Mouse (Mus musculus) embryo, embryonic 10 days (tissue): ENCODE results near the gene Nsmce3.

ENCODE experiments used
- DNase-seq: peaks from one replicate; pipeline ENCODE4 v3.0.0-alpha.2; 2015; ENCODE audit warnings: low spot score

Gene Nsmce3

GRCm38 (mm10) chr7:64872743-64873241 lies at the start of gene Nsmce3:
Gene Nsmce3 (minus strand): TSS chr7:64872997.
- peak; percentile 98 for DNase-seq

- no peak for DNase-seq
These were observed 48.4 kb upstream of the Nsmce3 start for GRCm38 (mm10) chr7:64921189-64921588.

DNA sequence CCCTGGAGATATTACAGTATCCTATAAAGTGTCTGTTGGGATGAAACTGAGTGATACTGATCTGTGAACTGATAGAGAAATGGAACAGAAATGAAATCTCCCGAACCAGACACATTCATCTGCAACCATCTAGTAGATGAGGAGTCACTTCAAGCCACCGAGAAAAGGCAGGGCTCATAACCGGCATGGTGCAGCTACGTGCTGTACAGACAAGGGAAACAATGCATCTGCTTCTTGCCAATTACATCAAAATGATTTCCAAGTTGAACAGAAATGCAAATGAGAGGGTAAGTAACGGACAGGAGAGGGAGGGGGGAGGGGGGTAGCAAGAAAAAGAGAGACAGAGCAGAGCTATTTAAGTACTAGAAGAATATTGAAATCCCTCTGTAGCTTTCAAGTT lies 47.9 kb upstream of the Nsmce3 start:
- no peak for DNase-seq

DNA sequence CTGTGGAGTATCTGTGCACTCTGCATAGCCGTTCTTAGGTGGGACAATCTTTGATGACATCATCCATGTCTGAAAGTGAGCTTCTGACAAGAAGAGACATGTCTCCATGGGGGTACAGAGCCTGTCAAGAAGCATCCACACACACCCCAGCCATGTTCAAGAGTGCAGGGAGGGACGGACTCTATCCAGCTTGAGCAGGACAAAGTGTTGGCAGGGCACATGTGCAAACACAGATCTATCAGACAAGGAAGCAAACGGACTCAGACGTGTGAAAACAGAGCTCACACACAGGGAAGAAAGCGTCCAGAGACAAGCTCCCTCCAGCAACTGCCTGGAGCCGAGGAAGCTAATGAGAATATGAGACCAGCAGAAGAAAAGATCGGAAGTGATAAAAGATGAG lies 43.9 kb upstream of the Nsmce3 start:
- DNase-seq: no peak

GRCm38 (mm10) chr7:64915121-64915520 lies 42.3 kb upstream of the Nsmce3 start:
- DNase-seq: no peak

DNA sequence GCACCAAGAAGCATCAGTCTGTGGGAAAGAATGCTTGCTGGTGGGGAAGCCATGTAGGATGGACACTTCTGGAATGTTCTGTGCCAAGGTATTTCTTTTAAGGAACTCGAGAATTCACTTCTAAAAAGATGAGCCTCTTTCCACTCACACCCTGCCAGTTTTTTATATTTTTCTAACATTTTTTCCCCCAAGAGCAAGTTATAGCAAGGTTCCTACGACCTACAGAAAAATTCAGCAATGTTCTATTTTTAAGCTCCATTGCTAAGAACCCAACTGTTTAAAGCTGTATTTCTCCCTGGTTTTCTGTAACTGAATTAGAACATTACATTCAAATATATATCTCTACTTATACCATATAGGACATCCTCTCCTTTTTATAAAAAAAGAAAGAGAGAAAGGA lies 39.1 kb upstream of the Nsmce3 start:
- DNase-seq: no peak

GRCm38 (mm10) chr7:64910208-64910607 lies 37.4 kb upstream of the Nsmce3 start:
- no peak for DNase-seq

DNA sequence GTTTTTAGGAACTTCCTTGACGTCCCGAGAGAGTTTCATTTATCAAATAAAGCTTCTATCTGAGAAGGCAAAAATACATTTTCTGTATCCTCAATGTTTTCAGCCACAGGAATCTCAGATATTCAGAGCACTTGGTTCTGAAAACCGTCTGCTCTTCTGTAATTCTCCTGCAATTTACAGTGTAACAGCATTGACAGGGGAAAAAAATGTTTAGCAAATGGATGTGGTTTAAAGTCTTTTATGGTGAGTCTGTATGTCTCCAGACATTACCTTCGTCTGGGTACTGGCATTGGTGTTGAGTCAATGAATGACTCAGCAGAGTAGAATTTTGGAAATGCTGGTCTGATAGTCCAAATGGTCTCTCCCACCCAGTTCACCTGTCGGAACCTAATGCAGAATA lies 34.2 kb upstream of the Nsmce3 start:
- DNase-seq: no peak

GRCm38 (mm10) chr7:64905506-64905905 lies 32.7 kb upstream of the Nsmce3 start:
- DNase-seq: no peak

DNA sequence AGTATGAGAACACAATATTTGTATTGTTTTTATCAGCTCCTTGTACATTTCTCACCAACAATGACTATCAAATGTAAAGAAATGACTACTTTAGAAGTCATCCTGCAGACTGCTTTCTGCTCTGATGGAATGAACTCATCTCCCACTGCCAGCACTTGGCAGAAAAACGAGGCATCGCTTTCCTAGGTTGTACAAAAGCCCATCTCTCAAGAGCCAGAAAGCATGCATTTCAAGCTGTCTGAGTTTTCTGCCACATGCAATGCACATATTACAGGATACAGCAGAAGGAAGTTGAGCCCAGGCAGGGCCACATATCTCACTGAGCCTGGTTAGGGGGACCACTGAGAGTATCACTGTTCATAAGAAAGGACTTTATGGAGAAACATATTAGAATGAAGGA lies 27.5 kb upstream of the Nsmce3 start:
- no peak for DNase-seq

GRCm38 (mm10) chr7:64896587-64896986 lies 23.8 kb upstream of the Nsmce3 start:
- DNase-seq: no peak

GRCm38 (mm10) chr7:64895685-64896101 lies 22.9 kb upstream of the Nsmce3 start:
- peak; percentile 6 for DNase-seq

DNA sequence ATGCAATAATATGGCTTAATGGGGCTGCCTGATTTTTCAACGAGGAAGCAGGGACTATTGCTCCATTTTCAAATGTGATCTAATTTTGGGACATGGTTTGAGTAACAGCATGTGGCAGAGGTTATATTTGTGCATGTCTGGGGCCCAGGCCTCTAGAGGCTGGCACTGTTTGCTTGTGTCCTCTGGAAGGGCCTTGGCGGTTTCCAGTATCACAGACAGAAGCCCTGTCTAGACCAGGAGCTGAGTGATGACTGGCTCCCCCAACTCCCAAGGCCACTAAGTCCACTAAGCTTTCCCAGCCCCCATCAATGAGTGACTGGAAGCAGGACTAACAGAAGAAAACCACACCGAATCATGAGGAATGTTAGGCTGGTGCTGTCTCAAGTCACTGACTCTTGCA lies 18.3 kb upstream of the Nsmce3 start:
- DNase-seq: no peak

DNA sequence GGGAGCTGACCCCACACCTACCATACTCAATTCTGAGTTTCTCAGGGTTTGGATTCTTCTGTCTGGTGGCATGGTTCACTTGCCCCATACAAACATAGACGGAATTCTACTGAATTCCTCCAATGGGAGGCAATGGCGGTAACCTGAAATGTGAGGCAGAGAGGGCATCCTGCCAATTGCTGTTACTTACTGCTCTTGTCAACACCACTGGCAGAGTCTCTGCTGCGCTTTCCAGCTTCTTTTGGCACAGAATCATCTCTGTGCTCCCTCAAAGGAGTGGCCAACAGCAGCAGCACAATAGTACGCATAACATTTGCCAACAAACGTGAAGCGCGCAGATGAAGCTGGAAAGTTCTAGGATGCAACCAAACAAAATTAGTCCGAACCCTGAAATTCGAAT lies 17.1 kb upstream of the Nsmce3 start:
- DNase-seq: no peak

DNA sequence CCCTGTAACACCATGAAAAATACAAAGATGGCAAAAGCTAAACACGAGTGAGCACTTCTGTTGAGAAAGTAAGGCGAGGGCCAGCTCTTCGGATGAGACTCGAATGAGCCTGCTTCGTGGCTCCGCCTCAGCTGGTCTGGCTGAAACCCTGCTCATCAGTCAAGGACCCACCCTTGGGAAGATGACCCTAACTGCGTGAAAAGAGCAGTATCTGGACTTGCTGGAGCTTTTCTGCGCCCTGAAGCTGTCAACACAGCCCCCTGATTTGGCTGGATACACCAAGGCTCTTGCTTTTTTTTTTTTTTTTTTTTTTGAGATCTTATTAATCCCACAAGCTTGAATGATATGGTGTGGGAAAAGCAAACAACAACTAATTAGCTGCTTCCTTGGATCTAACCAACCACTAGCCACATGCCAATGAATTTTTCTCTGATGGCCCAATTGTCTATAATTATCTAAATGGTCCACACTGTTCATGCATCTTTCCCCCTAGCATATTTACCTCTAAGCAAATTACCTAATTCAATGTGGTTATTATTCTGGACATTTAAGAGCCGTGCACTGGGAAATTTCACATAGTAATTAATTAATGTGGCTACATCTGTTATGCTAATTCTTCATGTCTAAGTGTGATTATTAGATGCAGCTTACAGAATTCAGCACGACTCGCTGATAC lies 11.5 kb upstream of the Nsmce3 start:
- no peak for DNase-seq

- no peak for DNase-seq
These were observed 9.4 kb upstream of the Nsmce3 start for GRCm38 (mm10) chr7:64882243-64882642.

DNA sequence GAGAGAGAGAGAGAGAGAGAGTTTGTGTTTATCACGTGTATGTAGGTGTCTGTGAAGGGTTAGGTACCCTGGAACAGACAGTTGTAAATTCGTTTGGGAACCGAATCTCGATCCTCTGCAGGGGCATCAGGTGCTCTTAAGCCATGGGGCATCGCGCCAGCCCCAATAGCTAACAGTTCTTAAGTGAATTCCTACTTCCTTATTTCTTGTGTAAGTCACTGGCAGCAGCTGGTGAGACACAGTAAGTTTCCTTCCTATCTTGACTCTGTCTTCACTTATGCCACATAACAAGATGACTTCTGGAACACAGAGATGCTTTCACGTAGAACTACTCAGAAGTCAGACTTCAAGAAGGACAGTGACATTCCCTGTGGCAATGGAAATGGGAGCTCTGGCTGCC lies 8.6 kb upstream of the Nsmce3 start:
- DNase-seq: no peak

GRCm38 (mm10) chr7:64880415-64880814 lies 7.6 kb upstream of the Nsmce3 start:
- no peak for DNase-seq

DNA sequence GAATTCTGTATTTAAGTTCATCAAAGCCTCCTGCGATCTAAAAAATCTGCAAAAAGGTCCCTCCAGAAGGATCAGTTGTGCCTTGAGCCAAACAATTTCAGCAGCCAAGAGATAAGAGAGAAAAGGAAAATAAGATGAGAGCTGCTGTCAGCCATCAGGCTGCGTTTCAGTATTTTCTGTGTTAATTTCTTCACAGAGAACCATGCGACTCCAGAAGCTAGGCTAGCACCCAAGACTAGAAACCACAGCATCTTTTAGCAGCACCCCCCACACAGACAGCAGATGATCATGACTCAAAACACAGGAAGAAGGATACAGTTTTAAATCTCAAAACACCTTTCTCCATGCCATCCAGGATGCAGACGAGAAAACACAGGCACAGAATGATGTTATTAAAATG lies 2.1 kb upstream of the Nsmce3 start:
- no peak for DNase-seq

GRCm38 (mm10) chr7:64873266-64873665 lies 469 bp upstream of the Nsmce3 start:
- no peak for DNase-seq

DNA sequence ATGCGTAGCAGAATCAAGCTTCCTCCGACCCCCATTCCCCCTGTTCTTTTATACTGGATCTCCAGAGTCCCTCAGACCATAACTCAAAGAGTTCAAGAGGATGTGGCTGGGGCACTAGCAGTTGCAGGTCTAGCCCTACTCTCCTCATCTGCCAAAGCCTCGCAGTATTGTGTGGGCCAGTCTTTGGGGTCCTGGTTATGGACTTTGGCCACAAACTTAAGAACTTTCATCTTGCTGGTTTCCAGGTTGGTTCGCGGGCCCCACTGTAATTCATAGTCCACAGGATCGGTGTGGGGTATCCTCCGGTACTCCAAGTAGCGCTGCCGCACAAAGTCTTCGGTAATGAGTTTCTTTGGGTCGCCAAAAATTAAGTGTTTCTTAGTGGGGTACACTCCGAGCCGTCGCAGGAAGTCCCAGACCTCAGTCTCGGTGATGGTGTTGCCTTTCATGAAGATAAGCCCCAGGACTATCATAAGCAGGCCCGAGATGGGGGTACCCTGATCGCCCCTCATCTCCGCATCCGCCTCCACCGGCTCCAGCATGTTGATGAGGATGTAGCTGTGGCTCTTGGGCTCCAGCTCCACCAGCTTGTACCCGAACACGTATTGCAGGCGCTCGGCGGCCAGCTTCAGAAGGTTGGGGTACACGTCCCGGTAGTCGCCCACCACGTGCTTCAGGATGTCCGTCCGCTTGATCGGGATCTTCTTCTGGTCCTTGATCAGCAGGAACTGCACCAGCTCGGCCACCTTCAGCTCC lies 632 bp downstream of the Nsmce3 start:
- peak; percentile 59 for DNase-seq

DNA sequence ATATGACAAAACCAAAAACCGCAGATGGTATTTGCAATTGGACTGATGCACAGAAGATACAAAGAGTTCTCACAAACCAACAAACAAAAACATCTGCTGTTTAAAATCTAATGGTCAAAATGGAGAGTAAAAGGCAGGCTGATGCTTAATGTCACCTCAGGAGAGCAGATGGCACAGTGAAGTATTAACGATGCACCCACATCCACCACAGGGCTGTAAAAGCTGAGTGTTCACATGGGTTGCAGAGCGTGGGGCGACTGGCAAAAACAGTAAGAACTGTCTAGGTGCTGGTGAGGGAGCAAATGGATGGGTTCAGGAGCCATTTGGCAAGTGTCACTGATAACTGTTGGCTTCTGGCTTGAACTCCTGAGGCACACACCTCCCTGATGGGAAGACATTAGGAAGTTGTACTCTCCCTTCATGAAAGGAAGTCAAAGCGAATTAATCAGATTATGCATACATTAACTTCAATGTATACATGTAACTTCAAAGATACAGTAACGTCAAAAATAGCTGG lies 3.2 kb downstream of the Nsmce3 start:
- no peak for DNase-seq

GRCm38 (mm10) chr7:64863538-64863937 lies 9.3 kb downstream of the Nsmce3 start:
- DNase-seq: no peak
